Mouse (Mus musculus) embryonic fibroblast, embryonic 13.5 days (primary cell): ENCODE results near the gene Harbi1.

Source experiments
- CTCF ChIP-seq: IDR thresholded peaks from 2 replicates; pipeline ENCODE4 v1.5.1; 2011; ENCODE audit warnings: mild to moderate bottlenecking, control low read depth, low read length, moderate library complexity, borderline replicate concordance; ENCODE audit not compliant: insufficient read depth
- POLR2A ChIP-seq: IDR thresholded peaks from 2 replicates; pipeline ENCODE4 v1.6.1; 2011; ENCODE audit warnings: low read depth, mild to moderate bottlenecking, control low read depth, low read length, moderate library complexity

- no peak for TF ChIP-seq POLR2A
- TF ChIP-seq CTCF, result no peak
These were observed 16.4 kb downstream of the Harbi1 start for GRCm38 (mm10) chr2:91727011-91727410.
